Mouse (Mus musculus) adrenal gland, adult 18-20 months (tissue): ENCODE measurements around the gene Ptpn14. TPM values are rescaled to one million over a fixed set of nuclear protein-coding genes. Genes with fewer than 3 reads are reported as not detected.

Experiments
- DNase-seq, 2 experiments: peaks; one replicate each; pipeline ENCODE4 v3.0.0; 2021 to 2022; ENCODE audit warnings: low spot score in 2 of 2
- total RNA-seq, 2 experiments: library from RNA; stranded (reverse); gene quantifications; 1 replicate in 1 of 2; 2 replicates in 1 of 2; pipeline ENCODE4 v1.2.3; 2021

Gene Ptpn14
- total RNA-seq, 2 experiments from 2014 or later, result 13.5 to 19.8 TPM

GRCm38 (mm10) chr1:189803742-189804141, 75.7 kb downstream of the Ptpn14 start:
- no peak for DNase-seq

- no peak for DNase-seq
These were observed 78.6 kb downstream of the Ptpn14 start for GRCm38 (mm10) chr1:189806533-189807297.

- no peak for DNase-seq
These were observed 79.9 kb downstream of the Ptpn14 start for GRCm38 (mm10) chr1:189808015-189808414.

- DNase-seq, result no peak
These were observed 80.4 kb downstream of the Ptpn14 start for GRCm38 (mm10) chr1:189808453-189808852.

DNA sequence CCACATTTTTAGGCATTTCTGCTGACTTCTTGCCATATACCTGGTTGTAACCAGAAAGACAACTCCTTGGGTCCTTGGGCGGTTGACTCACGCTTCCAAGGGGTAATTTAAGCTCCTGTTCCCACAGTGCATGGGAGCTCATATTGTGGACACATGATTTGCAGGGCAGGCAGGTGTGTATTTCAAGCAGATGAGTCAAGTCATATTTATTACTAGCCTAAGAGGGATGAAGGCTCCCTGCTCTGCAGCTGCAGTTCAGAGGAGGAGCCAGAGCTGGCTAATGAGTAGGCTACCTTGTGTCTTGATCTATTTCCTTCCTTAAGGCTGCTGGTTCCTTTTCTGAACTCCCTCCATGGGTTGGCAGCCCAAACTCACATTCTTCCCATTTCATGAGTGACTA, 83.7 kb downstream of the Ptpn14 start:
- no peak for DNase-seq

DNA sequence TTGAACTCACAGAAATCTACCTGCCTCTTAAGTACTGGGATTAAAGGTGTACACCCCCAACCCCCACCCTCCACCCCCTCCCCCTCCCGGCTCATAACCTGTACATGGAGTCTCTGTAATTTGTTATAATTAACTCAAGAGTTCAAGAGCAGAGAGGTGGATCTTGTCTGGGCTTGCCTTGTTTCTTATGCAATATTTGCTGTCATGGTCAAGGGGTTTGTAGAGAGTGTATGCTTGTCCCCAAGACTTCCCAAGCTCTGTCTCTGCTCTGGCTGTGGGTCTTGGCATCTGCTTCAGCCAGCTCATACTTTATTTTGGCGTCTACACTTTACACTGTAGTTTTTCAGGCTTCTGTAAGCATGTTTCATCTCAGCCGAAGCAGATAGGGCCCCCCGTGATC, 86.3 kb downstream of the Ptpn14 start:
- no peak for DNase-seq

- DNase-seq, result no peak
These were observed 89.0 kb downstream of the Ptpn14 start for GRCm38 (mm10) chr1:189817089-189817488.

GRCm38 (mm10) chr1:189817810-189818209, 89.7 kb downstream of the Ptpn14 start:
- DNase-seq, result no peak

- no peak for DNase-seq
These were observed 92.0 kb downstream of the Ptpn14 start for GRCm38 (mm10) chr1:189820111-189820510.

- DNase-seq, result no peak
These were observed 96.4 kb downstream of the Ptpn14 start for GRCm38 (mm10) chr1:189824436-189824835.

DNA sequence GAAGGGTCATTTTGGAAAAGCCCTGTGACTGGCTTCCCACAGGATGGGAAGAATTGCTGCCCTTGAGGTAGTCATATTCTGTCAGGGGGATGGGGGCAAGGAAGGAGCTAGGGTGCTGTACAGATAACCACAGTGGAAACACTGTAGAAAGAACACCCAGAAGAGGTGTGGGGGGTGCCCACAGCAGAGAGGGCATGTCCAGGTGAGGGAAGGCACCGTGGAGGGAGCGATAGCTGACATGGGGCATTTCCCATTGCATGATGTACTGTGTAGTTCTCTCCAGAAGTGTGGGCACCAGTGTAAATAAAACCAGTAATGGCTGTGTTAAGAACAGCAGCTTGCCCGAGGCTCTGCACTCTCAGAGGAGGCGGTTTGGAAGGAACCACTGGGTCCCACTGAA, 102.3 kb downstream of the Ptpn14 start:
- no peak for DNase-seq

GRCm38 (mm10) chr1:189830797-189831232, 102.7 kb downstream of the Ptpn14 start:
- no peak for DNase-seq

DNA sequence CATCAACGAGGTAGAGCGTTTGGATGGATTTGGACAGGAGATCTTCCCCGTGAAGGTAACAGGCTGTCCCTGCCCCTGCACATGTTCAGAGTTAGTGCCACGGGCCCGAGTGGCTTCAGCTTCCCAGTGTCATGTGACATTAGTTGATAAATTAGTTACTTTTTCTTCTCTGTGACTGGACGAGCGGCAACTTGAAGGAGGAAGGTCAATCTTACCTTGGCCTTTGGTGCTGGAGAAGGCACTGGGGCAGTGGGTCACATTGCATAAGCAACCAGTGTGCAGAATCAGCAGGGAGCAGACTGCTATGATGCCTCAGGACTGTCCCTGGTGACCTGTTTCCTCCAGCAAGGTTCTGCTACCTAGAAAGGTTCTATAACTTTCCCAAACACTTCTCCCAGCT, 105.3 kb downstream of the Ptpn14 start:
- DNase-seq, result no peak

- DNase-seq, result no peak
These were observed 106.1 kb downstream of the Ptpn14 start for GRCm38 (mm10) chr1:189834166-189834565.

- no peak for DNase-seq
These were observed 118.3 kb downstream of the Ptpn14 start for GRCm38 (mm10) chr1:189846319-189846718.

DNA sequence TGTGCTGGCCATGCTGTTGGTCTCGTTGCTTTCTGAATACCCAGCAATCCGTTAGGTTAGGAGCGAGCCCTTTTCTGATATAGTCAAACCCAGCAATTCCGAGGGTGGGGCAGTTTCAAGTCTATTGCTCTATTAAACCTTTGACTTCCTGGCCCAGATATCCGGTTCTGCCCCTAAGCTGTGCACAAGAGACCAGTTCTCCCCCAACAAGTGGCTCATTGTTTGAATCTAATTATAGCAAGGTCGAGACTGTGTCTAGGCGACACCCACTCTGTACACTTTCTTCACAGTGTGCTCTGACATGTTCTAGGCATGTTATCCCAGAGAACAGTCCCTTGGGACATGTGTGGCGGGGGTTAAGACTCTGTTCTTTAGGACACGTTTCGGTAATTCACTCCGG, 121.5 kb downstream of the Ptpn14 start:
- no peak for DNase-seq

GRCm38 (mm10) chr1:189852051-189852450, 124.0 kb downstream of the Ptpn14 start:
- DNase-seq, result no peak

DNA sequence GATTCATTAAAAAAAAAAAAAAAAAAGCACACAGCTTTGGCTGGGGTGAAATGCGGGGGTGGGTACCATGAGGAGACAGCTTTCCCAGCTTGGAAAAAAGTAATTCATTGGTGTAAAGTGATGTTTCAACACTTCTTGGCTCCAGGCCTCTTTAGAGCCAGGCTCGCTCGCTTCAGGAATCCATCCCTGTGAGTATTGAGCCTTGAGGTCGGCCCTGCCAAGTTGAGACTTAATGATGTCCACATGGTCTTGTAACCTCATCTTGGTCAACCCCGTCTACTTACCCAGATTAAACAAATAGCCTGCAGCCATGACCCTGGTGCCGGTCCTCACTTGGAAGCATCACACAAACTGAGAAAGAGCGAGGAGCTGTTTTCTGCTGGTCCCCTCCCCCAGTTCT, 124.4 kb downstream of the Ptpn14 start:
- DNase-seq, result no peak

DNA sequence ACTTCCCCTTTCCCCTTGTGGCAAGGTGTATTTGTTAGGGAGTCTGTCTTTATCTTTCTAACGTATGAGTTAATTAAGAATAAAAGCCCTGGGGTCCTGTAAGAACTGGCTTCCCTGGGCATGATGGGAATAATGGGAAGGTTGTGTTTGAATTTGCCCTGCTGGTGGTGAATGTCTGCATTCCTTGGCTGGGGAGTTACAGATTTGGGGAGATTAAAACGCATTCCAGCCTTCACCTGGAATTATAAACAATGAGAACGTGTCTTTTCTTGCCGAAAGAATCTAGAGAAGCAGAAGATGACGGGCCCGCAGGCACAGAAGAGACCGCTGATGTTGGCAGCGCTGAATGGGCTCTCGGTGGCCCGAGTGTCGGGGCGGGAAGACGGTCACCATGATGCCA, 126.6 kb downstream of the Ptpn14 start:
- no peak for DNase-seq

- no peak for DNase-seq
These were observed 127.7 kb downstream of the Ptpn14 start for GRCm38 (mm10) chr1:189855739-189856138.

DNA sequence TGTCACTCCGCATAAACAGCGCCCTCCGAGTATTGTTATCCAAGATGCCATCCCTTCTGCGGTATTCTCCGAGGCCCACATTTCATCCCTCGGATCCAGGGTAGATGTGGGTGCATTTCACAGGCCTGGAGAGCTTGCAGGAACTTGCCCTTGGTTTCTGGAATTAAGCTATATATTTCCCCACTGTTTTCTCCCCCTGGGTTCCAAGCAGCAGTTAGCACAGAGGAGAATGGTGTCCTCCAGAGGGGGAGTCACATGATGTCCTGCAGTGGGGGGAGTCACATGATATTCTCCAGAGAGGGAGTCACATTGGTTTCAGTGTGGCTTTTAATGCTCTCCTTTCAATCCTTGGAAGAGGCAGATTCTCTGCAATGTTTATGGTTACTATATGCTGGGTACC, 130.3 kb downstream of the Ptpn14 start:
- no peak for DNase-seq

GRCm38 (mm10) chr1:189860112-189860941, 132.3 kb downstream of the Ptpn14 start:
- no peak for DNase-seq
